Mouse (Mus musculus) MEL (cell line): ENCODE data around the gene Fam57b. TPM values are rescaled to one million over a fixed set of nuclear protein-coding genes. Genes with fewer than 3 reads are reported as not detected.

ENCODE experiments used
- DNase-seq: peaks from one replicate; pipeline ENCODE4 v3.0.0; 2011; ENCODE audit warnings: low read depth, low spot score
- H3K27ac ChIP-seq: 2 replicates; pipeline ENCODE4 v1.5.1; 2012; ENCODE audit warnings: low read depth, mild to moderate bottlenecking, control low read depth, low read length, moderate library complexity; ENCODE audit not compliant: control insufficient read depth
- H3K27me3 ChIP-seq, 2 experiments: fragments of 150-350 bp in 1 of 2; sonication (generic) in 1 of 2; 2 replicates each; pipeline ENCODE4 v1.6.1; 2012; ENCODE audit warnings: low read length in 2 of 2, mild to moderate bottlenecking in 2 of 2, improper control_type of control experiment in 1 of 2, moderate library complexity in 1 of 2; ENCODE audit not compliant: insufficient read depth in 2 of 2, control insufficient read depth in 1 of 2
- H3K36me3 ChIP-seq, 2 experiments: 2 replicates each; pipeline ENCODE4 v1.6.1; 2012 to 2014; ENCODE audit warnings: low read length in 2 of 2, improper control_type of control experiment in 1 of 2, inconsistent platforms in 1 of 2, mild to moderate bottlenecking in 1 of 2; ENCODE audit not compliant: insufficient read depth in 2 of 2, control insufficient read depth in 1 of 2
- H3K4me1 ChIP-seq, 2 experiments: fragments of 150-350 bp in 1 of 2; sonication (generic) in 1 of 2; 2 replicates each; pipeline ENCODE4 v1.6.1; 2012; ENCODE audit warnings: low read length in 2 of 2, improper control_type of control experiment in 1 of 2, mild to moderate bottlenecking in 1 of 2; ENCODE audit not compliant: insufficient read depth in 2 of 2, control insufficient read depth in 1 of 2
- H3K4me3 ChIP-seq, 2 experiments: fragments of 150-350 bp in 1 of 2; sonication (generic) in 1 of 2; 2 replicates each; pipeline ENCODE4 v1.5.1; 2012; ENCODE audit warnings: low read depth in 2 of 2, low read length in 2 of 2, mild to moderate bottlenecking in 2 of 2, moderate library complexity in 2 of 2, control low read depth in 1 of 2, improper control_type of control experiment in 1 of 2; ENCODE audit not compliant: control insufficient read depth in 1 of 2, insufficient read depth in 1 of 2
- H3K79me2 ChIP-seq: 2 replicates; pipeline ENCODE4 v1.6.1; 2012; ENCODE audit warnings: mild to moderate bottlenecking, low read length, moderate library complexity; ENCODE audit not compliant: control insufficient read depth, poor library complexity, insufficient read depth
- H3K9ac ChIP-seq: 2 replicates; pipeline ENCODE4 v1.6.1; 2012; ENCODE audit warnings: low read depth, mild to moderate bottlenecking, control low read depth, low read length, moderate library complexity; ENCODE audit not compliant: control insufficient read depth, poor library complexity, severe bottlenecking
- H3K9me3 ChIP-seq: fragments of 150-350 bp; sonication (generic); replicated peaks from 2 replicates; pipeline ENCODE4 v1.6.1; 2012; ENCODE audit warnings: mild to moderate bottlenecking, low read length, improper control_type of control experiment, moderate library complexity; ENCODE audit not compliant: insufficient read depth
- BHLHE40 ChIP-seq: IDR thresholded peaks from 2 replicates; pipeline ENCODE4 v1.6.1; 2012; ENCODE audit warnings: low read depth, mild to moderate bottlenecking, inconsistent platforms, low read length, improper control_type of control experiment, borderline replicate concordance
- CHD1 ChIP-seq: IDR thresholded peaks from 2 replicates; pipeline ENCODE4 v1.6.1; 2012; ENCODE audit warnings: low read depth, mild to moderate bottlenecking, inconsistent platforms, low read length, improper control_type of control experiment
- CHD2 ChIP-seq: IDR thresholded peaks from 2 replicates; pipeline ENCODE4 v1.6.1; 2011; ENCODE audit warnings: low read length, improper control_type of control experiment
- CTCF ChIP-seq, 3 experiments: IDR thresholded peaks in 2 of 3; conservative IDR thresholded peaks in 1 of 3; 2 replicates each; pipeline ENCODE4 v1.5.1; 2011 to 2012; ENCODE audit warnings: low read length in 3 of 3, low read depth in 2 of 3, mild to moderate bottlenecking in 2 of 3, improper control_type of control experiment in 1 of 3, inconsistent platforms in 1 of 3, mixed read lengths in 1 of 3, moderate library complexity in 1 of 3; ENCODE audit not compliant: control insufficient read depth in 1 of 3, insufficient read depth in 1 of 3, poor library complexity in 1 of 3, severe bottlenecking in 1 of 3
- E2F4 ChIP-seq: IDR thresholded peaks from 2 replicates; pipeline ENCODE4 v1.6.1; 2011; ENCODE audit warnings: low read depth, low read length, improper control_type of control experiment, borderline replicate concordance
- ELF1 ChIP-seq: IDR thresholded peaks from 2 replicates; pipeline ENCODE4 v1.6.1; 2014; ENCODE audit warnings: low read depth, mild to moderate bottlenecking, inconsistent platforms, low read length, improper control_type of control experiment, moderate library complexity
- EP300 ChIP-seq, 2 experiments: IDR thresholded peaks; 2 replicates each; pipeline ENCODE4 v1.6.1; 2011; ENCODE audit warnings: improper control_type of control experiment in 2 of 2, low read length in 2 of 2, low read depth in 1 of 2, mild to moderate bottlenecking in 1 of 2
- GABPA ChIP-seq: IDR thresholded peaks from 2 replicates; pipeline ENCODE4 v1.6.1; 2012; ENCODE audit warnings: low read depth, mild to moderate bottlenecking, inconsistent platforms, low read length, improper control_type of control experiment, moderate library complexity
- GATA1 ChIP-seq: IDR thresholded peaks from 2 replicates; pipeline ENCODE4 v1.6.1; 2011; ENCODE audit warnings: low read depth, low read length, improper control_type of control experiment
- JUND ChIP-seq: IDR thresholded peaks from 2 replicates; pipeline ENCODE4 v1.6.1; 2011; ENCODE audit warnings: low read depth, mild to moderate bottlenecking, improper control_type of control experiment, low read length
- MAZ ChIP-seq: IDR thresholded peaks from 2 replicates; pipeline ENCODE4 v1.6.1; 2012; ENCODE audit warnings: low read depth, mild to moderate bottlenecking, inconsistent platforms, low read length, improper control_type of control experiment
- MYB ChIP-seq: IDR thresholded peaks from 2 replicates; pipeline ENCODE4 v1.6.1; 2011; ENCODE audit warnings: mild to moderate bottlenecking, low read depth, low read length, improper control_type of control experiment
- MYC ChIP-seq: IDR thresholded peaks from 2 replicates; pipeline ENCODE4 v1.6.1; 2011; ENCODE audit warnings: low read depth, mild to moderate bottlenecking, low read length, improper control_type of control experiment, moderate library complexity
- NRF1 ChIP-seq: IDR thresholded peaks from 2 replicates; pipeline ENCODE4 v1.6.1; 2014; ENCODE audit warnings: low read depth, mild to moderate bottlenecking, inconsistent platforms, low read length, improper control_type of control experiment, moderate library complexity; ENCODE audit not compliant: poor library complexity, insufficient read depth, severe bottlenecking
- POLR2A ChIP-seq, 2 experiments: IDR thresholded peaks; 2 replicates each; pipeline ENCODE4 v1.6.1; 2011 to 2012; ENCODE audit warnings: low read length in 2 of 2, mild to moderate bottlenecking in 2 of 2, control low read depth in 1 of 2, improper control_type of control experiment in 1 of 2, low read depth in 1 of 2, moderate library complexity in 1 of 2; ENCODE audit not compliant: control insufficient read depth in 1 of 2, insufficient read depth in 1 of 2, poor library complexity in 1 of 2
- POLR2AphosphoS2 ChIP-seq: IDR thresholded peaks from 2 replicates; pipeline ENCODE4 v1.6.1; 2011; ENCODE audit warnings: low read length, improper control_type of control experiment
- POLR2AphosphoS5 ChIP-seq: IDR thresholded peaks from 2 replicates; pipeline ENCODE4 v1.6.1; 2012; ENCODE audit warnings: low read depth, borderline replicate concordance, mild to moderate bottlenecking, inconsistent platforms, low read length, moderate library complexity, mixed read lengths
- RAD21 ChIP-seq: IDR thresholded peaks from 2 replicates; pipeline ENCODE4 v1.6.1; 2011; ENCODE audit warnings: mild to moderate bottlenecking, low read depth, low read length, improper control_type of control experiment
- RCOR1 ChIP-seq: IDR thresholded peaks from 2 replicates; pipeline ENCODE4 v1.6.1; 2012; ENCODE audit warnings: low read depth, mild to moderate bottlenecking, inconsistent platforms, low read length, improper control_type of control experiment
- SIN3A ChIP-seq: IDR thresholded peaks from 2 replicates; pipeline ENCODE4 v1.6.1; 2012; ENCODE audit warnings: low read length, improper control_type of control experiment, inconsistent platforms
- SMC3 ChIP-seq: IDR thresholded peaks from 2 replicates; pipeline ENCODE4 v1.6.1; 2011; ENCODE audit warnings: low read depth, low read length, improper control_type of control experiment
- TCF12 ChIP-seq: IDR thresholded peaks from 2 replicates; pipeline ENCODE4 v1.6.1; 2014; ENCODE audit warnings: low read depth, mild to moderate bottlenecking, inconsistent platforms, low read length, improper control_type of control experiment, moderate library complexity
- UBTF ChIP-seq: IDR thresholded peaks from 2 replicates; pipeline ENCODE4 v1.6.1; 2012; ENCODE audit warnings: low read depth, mild to moderate bottlenecking, inconsistent platforms, low read length, improper control_type of control experiment, moderate library complexity, borderline replicate concordance; ENCODE audit not compliant: insufficient read depth
- USF1 ChIP-seq: IDR thresholded peaks from 2 replicates; pipeline ENCODE4 v1.6.1; 2014; ENCODE audit warnings: low read depth, mild to moderate bottlenecking, inconsistent platforms, low read length, improper control_type of control experiment, moderate library complexity
- USF2 ChIP-seq, 2 experiments: IDR thresholded peaks; 2 replicates each; pipeline ENCODE4 v1.6.1; 2011 to 2012; ENCODE audit warnings: improper control_type of control experiment in 2 of 2, low read length in 2 of 2, borderline replicate concordance in 1 of 2, inconsistent platforms in 1 of 2, low read depth in 1 of 2, mild to moderate bottlenecking in 1 of 2; ENCODE audit not compliant: insufficient read depth in 1 of 2
- ZC3H11A ChIP-seq: IDR thresholded peaks from 2 replicates; pipeline ENCODE4 v1.6.1; 2012; ENCODE audit warnings: low read depth, mild to moderate bottlenecking, inconsistent platforms, low read length, improper control_type of control experiment
- ZMIZ1 ChIP-seq: IDR thresholded peaks from 2 replicates; pipeline ENCODE4 v1.6.1; 2012; ENCODE audit warnings: low read depth, mild to moderate bottlenecking, inconsistent platforms, low read length, improper control_type of control experiment, moderate library complexity
- ZNF384 ChIP-seq: IDR thresholded peaks from 2 replicates; pipeline ENCODE4 v1.6.1; 2012; ENCODE audit warnings: low read depth, mild to moderate bottlenecking, inconsistent platforms, low read length, improper control_type of control experiment
- polyA plus RNA-seq, 2 experiments: library from polyadenylated mRNA; stranded (reverse) in 1 of 2; unstranded in 1 of 2; fragments of >175 nt in 1 of 2; fragments of >200 nt in 1 of 2; gene quantifications; 2 replicates each; pipeline versions ENCODE4 v1.2.1 to v1.2.4; 2012; ENCODE audit warnings: low replicate concordance in 2 of 2, low read depth in 1 of 2; ENCODE audit not compliant: insufficient read length in 2 of 2, insufficient read depth in 1 of 2, missing spikeins in 1 of 2
- total RNA-seq: library from RNA; depleted of rRNA; stranded (reverse); fragments of 300-350 nt; gene quantifications from 2 replicates; pipeline ENCODE4 v1.2.3, GENCODE M21; 2012

The Fam57b gene
- total and polyA plus RNA-seq, 3 experiments, result 0.50 to 1.7 TPM; not detected in 1

GRCm38 (mm10) chr7:126760956-126761355 is 36.5 kb upstream of the Fam57b start:
- no peak overlapping the region for H3K4me3 ChIP-seq
- peaks cover 0 to 9% of the 10 kb centered on the region in 2 experiments; a peak in 3 of 4 replicates for H3K4me1 ChIP-seq
- no peak overlapping the region for H3K9ac ChIP-seq

DNA sequence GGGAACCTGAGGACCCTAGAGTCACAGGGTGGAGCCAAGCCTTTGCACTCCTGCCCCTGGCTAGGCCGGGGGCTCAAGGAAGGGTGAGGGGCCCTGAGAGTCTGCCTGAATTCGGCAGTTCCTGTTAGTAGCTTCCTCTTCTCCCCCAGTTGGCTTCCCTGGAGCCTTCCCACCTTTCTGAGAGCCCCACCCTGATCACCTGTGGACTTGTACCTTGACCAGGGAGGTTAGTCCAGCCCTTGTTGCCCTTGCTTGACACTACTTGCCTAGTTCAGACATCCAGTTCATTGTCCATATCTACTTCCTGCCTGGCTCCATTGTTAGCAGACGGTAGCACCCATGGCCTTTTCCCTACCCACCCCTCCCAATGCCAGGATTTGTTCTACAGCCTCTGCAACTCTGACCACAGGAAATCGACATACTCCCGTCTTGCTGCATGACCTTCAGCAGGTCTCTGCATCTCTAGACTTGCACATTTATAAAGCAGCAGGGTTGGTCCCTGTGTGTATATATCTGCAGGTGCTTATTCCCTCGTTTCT is 35.9 kb upstream of the Fam57b start:
- Histone ChIP-seq H3K36me3 (peaks cover 0 to 2% of the 10 kb centered on the region in 2 experiments; a peak in 2 of 4 replicates), H3K4me1 (peaks cover 0 to 9% of the 10 kb centered on the region in 2 experiments; a peak in 3 of 4 replicates), H3K4me3 (no peak overlapping the region), H3K9ac (no peak overlapping the region), H3K9me3 (no peaks in the 10 kb centered on the region), H3K27ac (no peak overlapping the region), H3K79me2 (no peaks in the 10 kb centered on the region; the same call in 1 of the 2 replicates), H3K27me3 (no peaks in the 10 kb centered on the region)
- no peak for DNase-seq
- TF ChIP-seq POLR2AphosphoS5, result no peak
- no peak for TF ChIP-seq MAZ
- TF ChIP-seq UBTF, result no peak
- TF ChIP-seq RCOR1, result no peak
- TF ChIP-seq USF2 (IDR thresholded peaks at IDR 0.05; ENCODE audit: borderline replicate concordance in 1 of 2, insufficient read depth in 1 of 2, low read depth in 1 of 2, low read length in 2 of 2), result no peak
- TF ChIP-seq RAD21, result no peak
- TF ChIP-seq ELF1, result no peak
- TF ChIP-seq MYB, result no peak
- no peak for TF ChIP-seq ZC3H11A
- TF ChIP-seq CHD2, result no peak
- TF ChIP-seq BHLHE40, result no peak
- no peak for TF ChIP-seq POLR2A (IDR thresholded peaks at IDR 0.05; ENCODE audit: control insufficient read depth in 1 of 2, insufficient read depth in 1 of 2, low read depth in 1 of 2, low read length in 2 of 2, poor library complexity in 1 of 2)
- TF ChIP-seq POLR2AphosphoS2, result no peak
- no peak for TF ChIP-seq E2F4
- TF ChIP-seq USF1, result no peak
- TF ChIP-seq ZNF384, result no peak
- TF ChIP-seq GABPA, result no peak
- TF ChIP-seq CTCF (IDR thresholded peaks at IDR 0.05 in 2 of 3, conservative IDR thresholded peaks at IDR 0.05 in 1 of 3; ENCODE audit: control insufficient read depth in 1 of 3, insufficient read depth in 1 of 3, low read depth in 2 of 3, low read length in 3 of 3, poor library complexity in 1 of 3, severe bottlenecking in 1 of 3), result no peak
- TF ChIP-seq GATA1, result no peak
- TF ChIP-seq CHD1, result no peak

More at GRCm38 (mm10) chr7:126760956-126761355, 36.5 kb upstream of the Fam57b start:
- Histone ChIP-seq H3K9me3 (no peaks in the 10 kb centered on the region), H3K79me2 (no peaks in the 10 kb centered on the region; the same call in 1 of the 2 replicates), H3K36me3 (peaks cover 0 to 2% of the 10 kb centered on the region in 2 experiments; a peak in 2 of 4 replicates), H3K27ac (no peak overlapping the region), H3K27me3 (no peaks in the 10 kb centered on the region)
- DNase-seq, result no peak
- TF ChIP-seq MYC, result no peak
- no peak for TF ChIP-seq GATA1
- TF ChIP-seq USF2 (IDR thresholded peaks at IDR 0.05; ENCODE audit: borderline replicate concordance in 1 of 2, insufficient read depth in 1 of 2, low read depth in 1 of 2, low read length in 2 of 2), result no peak
- no peak for TF ChIP-seq TCF12
- no peak for TF ChIP-seq MAZ
- TF ChIP-seq SMC3, result no peak
- TF ChIP-seq E2F4, result no peak
- TF ChIP-seq SIN3A, result no peak
- TF ChIP-seq POLR2AphosphoS2, result no peak
- no peak for TF ChIP-seq ZC3H11A
- TF ChIP-seq UBTF, result no peak
- TF ChIP-seq MYB, result no peak
- no peak for TF ChIP-seq GABPA
- no peak for TF ChIP-seq CHD2
- no peak for TF ChIP-seq JUND
- no peak for TF ChIP-seq EP300 (IDR thresholded peaks at IDR 0.05; ENCODE audit: low read depth in 1 of 2, low read length in 2 of 2)
- TF ChIP-seq CTCF (IDR thresholded peaks at IDR 0.05 in 2 of 3, conservative IDR thresholded peaks at IDR 0.05 in 1 of 3; ENCODE audit: control insufficient read depth in 1 of 3, insufficient read depth in 1 of 3, low read depth in 2 of 3, low read length in 3 of 3, poor library complexity in 1 of 3, severe bottlenecking in 1 of 3), result no peak
- no peak for TF ChIP-seq NRF1
- no peak for TF ChIP-seq ZMIZ1
